Mouse (Mus musculus): ENCODE results near the gene Ptpn12. TPM values are rescaled to one million over a fixed set of nuclear protein-coding genes. Genes with fewer than 3 reads are reported as not detected.
"Not testable (repeated sequence)": the region's sequence is repeated elsewhere in the genome, so short reads cannot be mapped to it uniquely, and the experiment has no call there.

The Ptpn12 gene
- polyA plus RNA-seq, 1 experiment: 17.0 TPM

- 88% methylated on average over 3 of the region's 3 CpGs for WGBS
- DNase-seq (ENCODE audit: low read depth, low spot score): no peak
These were observed 99.4 kb downstream of the Ptpn12 start, which contains the start of gene Rsbn1l for GRCm38 (mm10) chr5:20956298-20956697. Rsbn1l (minus strand) TSS chr5:20956398.

GRCm38 (mm10) chr5:20955114-20955835 is 100.4 kb downstream of the Ptpn12 start:
- no peak for DNase-seq (ENCODE audit: low read depth, low spot score)
- WGBS: 29% methylated on average over 13 of the region's 13 CpGs

DNA sequence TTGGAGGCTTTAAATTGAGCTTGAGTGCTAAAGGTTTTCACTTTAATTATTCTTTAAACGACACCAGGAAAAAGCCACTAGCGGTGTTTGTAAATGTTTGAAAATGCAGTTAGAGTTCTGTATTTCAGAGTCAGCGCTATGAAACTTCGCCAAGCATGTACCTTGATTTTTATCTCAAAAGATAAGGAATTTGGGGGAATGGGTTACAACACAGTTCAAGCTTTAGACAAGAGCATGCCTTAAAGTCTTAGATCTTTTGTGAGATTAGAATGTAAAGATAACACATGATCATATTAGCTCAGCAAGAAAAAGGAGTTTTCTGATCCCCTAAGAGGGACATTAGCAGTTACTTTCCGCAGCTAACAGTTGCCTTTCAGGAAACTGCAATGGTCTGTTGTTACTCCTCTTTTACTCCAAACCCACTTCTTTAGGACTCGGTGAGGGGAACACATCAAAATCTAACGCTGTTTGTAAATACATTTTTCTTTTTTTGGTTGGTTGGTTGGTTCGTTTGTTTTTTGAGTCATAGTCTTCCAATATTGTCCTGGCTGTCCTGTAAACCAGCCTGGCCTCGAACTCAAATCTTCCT is 103.3 kb downstream of the Ptpn12 start:
- DNase-seq (ENCODE audit: low read depth, low spot score): no peak
- 8% methylated on average over 9 of the region's 9 CpGs for WGBS

GRCm38 (mm10) chr5:20951666-20952281 is 103.9 kb downstream of the Ptpn12 start:
- under 1% methylated on average over 51 of the region's 51 CpGs for WGBS
- DNase-seq (ENCODE audit: low read depth, low spot score): peak; percentile 94

DNA sequence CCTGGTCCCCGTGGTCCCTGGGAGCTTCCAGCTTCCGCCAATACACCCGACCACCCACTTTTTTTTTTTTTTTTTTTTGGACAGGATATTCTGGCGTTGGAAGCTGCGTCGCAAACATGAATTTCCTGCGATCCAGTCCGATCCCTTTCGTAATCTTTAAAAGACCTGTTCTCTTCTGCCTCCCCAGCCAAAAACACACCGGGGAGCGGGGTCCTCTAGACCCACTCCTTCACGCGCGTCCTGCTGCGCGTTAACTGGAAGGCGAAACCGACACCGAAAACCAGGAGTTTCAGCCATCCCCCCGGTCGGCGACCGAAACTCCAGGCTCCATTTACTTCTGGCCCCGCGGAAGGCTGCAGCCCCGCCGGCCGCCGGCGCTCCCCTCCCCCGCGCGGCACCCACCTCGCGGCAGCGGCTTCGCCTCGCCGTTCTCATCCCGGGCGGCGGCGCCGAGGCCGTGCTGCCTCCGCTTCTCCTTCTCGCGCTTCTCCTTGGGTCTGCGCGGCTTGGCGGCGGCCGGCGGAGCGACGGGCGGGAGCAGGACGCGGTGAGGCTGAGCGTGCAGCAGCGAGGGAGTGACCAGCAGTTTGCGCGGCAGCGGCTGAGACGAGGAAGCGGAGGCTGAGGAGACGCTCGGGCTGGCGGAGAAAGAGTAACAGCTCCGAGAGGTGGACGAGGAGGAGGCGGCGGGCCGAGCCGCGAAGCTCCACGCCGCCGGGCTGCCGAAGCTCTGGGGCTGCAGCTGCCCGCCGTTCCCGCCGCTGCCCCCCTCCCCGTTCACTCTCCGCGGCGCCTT is 104.7 kb downstream of the Ptpn12 start:
- under 1% methylated on average over 87 of the region's 88 CpGs for WGBS
- no peak for DNase-seq (ENCODE audit: low read depth, low spot score)

- WGBS: 0% methylated on average over 9 of the region's 9 CpGs
- DNase-seq (ENCODE audit: low read depth, low spot score): no peak
These were observed 105.2 kb downstream of the Ptpn12 start for GRCm38 (mm10) chr5:20950516-20950854.

- WGBS: 1% methylated on average over 5 of the region's 5 CpGs
- DNase-seq (ENCODE audit: low read depth, low spot score): no peak
These were observed 105.6 kb downstream of the Ptpn12 start for GRCm38 (mm10) chr5:20950093-20950492.

DNA sequence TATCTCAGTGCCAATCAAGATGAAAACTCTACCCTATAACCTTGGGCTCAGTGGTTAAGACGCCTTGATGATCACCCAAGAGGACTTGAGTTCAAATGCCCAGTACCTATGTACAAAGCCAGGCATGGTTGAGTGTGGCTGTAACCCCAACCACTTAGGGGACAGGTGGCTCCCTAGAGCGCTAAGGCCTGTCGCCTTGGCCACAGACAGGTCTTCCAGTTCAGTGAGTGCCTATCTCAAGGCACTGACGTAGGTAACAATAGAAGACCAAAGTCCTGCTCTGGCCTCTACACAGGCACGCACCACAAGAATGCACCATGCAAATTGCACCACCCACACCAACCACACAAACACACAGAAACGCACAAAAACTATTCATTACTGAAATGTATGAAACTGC is 108.8 kb downstream of the Ptpn12 start:
- no peak for DNase-seq (ENCODE audit: low read depth, low spot score)
- WGBS: 57% methylated on average over 6 of the region's 6 CpGs

GRCm38 (mm10) chr5:20944961-20945748 is 110.6 kb downstream of the Ptpn12 start:
- no peak for DNase-seq (ENCODE audit: low read depth, low spot score)
- WGBS: 46% methylated on average over 13 of the region's 13 CpGs

GRCm38 (mm10) chr5:20943791-20944190 is 111.9 kb downstream of the Ptpn12 start:
- 70% methylated on average over 4 of the region's 4 CpGs for WGBS
- not testable (repeated sequence) for DNase-seq (ENCODE audit: low read depth, low spot score)

- DNase-seq (ENCODE audit: low read depth, low spot score): no peak
- 62% methylated on average over 3 of the region's 3 CpGs for WGBS
These were observed 113.2 kb downstream of the Ptpn12 start for GRCm38 (mm10) chr5:20942523-20942922.

GRCm38 (mm10) chr5:20941205-20941604 is 114.5 kb downstream of the Ptpn12 start:
- WGBS: 19% methylated on average over 5 of the region's 5 CpGs
- DNase-seq (ENCODE audit: low read depth, low spot score): no peak

- WGBS: 79% methylated on average over 4 of the region's 4 CpGs
- no peak for DNase-seq (ENCODE audit: low read depth, low spot score)
These were observed 115.0 kb downstream of the Ptpn12 start for GRCm38 (mm10) chr5:20940696-20941095.

DNA sequence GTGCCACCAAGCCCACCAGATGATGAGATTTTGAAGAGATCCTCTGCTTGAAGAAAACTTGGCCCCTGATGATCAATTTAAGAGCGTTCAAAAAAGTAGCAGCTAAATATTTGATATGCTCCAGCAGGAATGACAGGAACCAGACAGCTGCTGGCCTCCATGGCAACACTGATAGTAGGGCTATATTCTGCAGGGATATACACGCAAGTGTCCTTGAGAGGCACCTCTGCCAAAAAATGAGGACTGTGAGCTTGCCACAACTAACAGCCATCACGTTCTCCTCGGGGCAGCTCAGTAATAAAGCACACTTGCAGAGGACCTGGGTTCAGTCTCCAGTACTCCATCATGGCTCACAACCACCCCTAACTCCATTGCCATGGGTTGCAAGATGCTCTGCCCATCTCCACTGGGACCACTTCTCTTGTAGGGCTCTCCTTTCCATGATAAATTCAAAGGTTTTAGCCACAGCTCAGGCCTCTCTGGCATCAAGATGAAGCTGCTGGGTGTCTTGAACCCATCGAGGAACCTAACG is 115.6 kb downstream of the Ptpn12 start:
- no peak for DNase-seq (ENCODE audit: low read depth, low spot score)
- WGBS: 73% methylated on average over 6 of the region's 6 CpGs

DNA sequence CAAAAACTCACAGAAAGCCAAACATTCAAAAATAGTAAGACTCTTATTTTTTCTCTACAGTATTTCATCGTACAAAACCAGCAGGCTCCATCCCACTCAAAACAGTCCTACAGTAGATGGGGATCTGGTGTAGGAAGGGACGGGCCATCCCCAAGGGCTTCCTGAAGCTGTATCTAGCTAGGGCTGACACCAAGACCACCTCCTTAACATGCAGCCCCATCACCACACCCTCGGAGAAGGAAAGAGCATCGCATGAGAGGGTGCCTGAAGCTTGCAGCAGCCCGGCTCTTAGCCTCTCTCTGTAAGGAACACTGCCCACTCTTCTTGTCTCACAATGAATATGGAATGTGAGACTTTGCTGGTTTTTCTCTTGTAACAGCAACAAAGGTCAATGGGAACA is 117.2 kb downstream of the Ptpn12 start:
- DNase-seq (ENCODE audit: low read depth, low spot score): no peak
- 76% methylated on average over 5 of the region's 5 CpGs for WGBS

All from large intestine, adult 2 months (tissue).